Mouse (Mus musculus): ENCODE measurements around the gene Olfr994. TPM values are rescaled to one million over a fixed set of nuclear protein-coding genes. Genes with fewer than 3 reads are reported as not detected.

Olfr994 gene
- not detected in 2 replicates for total RNA-seq (2015; ENCODE audit: low replicate concordance)
- total RNA-seq (2017; ENCODE audit: low replicate concordance) = not detected in 2 replicates

- no peak for ATAC-seq (replicated peaks; ENCODE audit: low FRiP score, poor library complexity, severe bottlenecking)
These were observed at the start of gene Olfr994 for GRCm38 (mm10) chr2:85436351-85436750. TSS of gene Olfr994 (minus strand) at chr2:85436451.

DNA sequence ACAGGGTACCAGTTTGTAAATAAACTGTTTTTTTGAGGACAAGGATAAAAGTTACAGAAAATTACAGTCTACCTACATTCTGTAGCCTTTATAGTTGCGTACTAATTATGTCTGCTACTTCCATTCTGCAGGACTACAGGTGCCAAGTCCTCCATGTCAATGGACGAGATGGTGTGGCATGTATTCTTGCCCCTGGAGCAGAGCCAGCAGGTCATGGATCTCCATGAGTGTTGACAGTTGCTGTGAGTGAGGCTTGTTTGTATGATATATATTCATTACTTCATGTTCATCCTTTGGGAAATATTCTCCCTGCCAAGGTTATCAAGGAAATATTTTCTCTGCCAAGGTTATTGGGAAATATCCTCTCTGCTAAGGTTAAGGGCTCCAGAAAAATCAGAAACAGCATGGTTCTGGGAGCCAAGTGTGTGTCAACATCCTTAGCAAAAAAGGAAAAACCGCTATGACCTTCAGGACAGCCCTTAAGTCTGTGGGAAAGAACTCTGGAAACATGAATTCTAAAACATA, 30.6 kb upstream of the Olfr994 start:
- ATAC-seq (replicated peaks; ENCODE audit: low FRiP score, poor library complexity, severe bottlenecking) = no peak

DNA sequence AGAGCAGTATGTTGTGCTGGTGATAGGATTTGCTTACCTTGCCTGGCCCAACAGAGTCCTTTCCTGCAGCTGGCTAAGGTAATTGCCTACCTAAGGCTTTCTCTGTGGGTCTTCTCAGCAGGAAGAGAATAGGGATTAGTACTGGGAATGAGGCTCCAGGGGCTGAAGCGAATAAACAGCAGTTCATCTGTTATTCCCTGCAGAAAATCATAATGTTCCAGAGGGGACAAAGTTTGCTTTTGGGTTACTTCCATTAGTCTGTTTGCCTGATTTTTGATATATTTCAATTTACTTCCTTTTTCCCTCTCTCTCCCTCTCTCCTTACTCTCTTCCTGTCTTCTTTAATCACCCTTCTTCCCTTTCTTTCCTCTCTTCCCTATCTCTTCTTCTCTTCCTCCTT, 7.3 kb upstream of the Olfr994 start, which contains the start of gene Olfr995:
TSS of gene Olfr995 (minus strand) at position 101 of the 400 bp plus-strand sequence.
- no peak for ATAC-seq (replicated peaks; ENCODE audit: low FRiP score, poor library complexity, severe bottlenecking)

DNA sequence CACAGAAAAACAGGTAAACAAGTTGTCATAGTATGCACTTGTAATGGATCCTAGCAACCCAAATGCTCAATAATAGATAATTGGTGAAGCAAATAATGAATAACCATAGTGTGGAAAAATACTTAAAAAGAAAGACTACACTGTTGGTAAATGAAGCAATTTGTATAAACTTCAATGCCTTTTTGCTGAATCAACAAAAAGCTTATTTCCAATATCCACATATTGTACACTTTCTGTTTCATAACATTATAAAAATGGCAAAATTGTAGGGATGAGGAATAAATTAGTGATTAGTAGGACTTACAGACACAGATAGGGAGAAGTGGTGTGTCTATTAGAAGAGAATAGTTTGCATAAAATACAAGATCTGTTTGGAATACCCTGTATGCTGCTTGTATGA, 6.3 kb upstream of the Olfr994 start:
- ATAC-seq (replicated peaks; ENCODE audit: low FRiP score, poor library complexity, severe bottlenecking) = no peak

- ATAC-seq (replicated peaks; ENCODE audit: low FRiP score, poor library complexity, severe bottlenecking) = no peak
These were observed 10.4 kb downstream of the Olfr994 start for GRCm38 (mm10) chr2:85425893-85426292.

DNA sequence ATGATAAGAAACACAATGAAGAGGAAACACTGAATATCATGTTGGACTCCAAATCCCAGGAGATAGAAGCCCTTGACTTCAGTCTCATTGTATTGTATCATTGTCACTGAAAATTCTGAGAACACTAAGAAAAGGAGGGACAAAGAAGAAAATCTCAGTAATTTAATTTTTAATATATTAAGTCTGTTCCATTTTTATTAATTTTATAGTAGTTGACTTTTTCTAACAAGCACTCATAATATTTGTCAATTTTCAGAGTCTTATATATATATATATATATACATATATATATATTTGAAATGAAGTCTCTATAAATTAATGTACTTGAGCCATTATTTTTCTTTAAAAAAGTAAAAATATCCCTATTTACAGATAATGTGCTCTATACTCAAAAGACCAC, 21.5 kb downstream of the Olfr994 start, which contains the start of gene Olfr993:
TSS of gene Olfr993 (minus strand) at position 101 of the 400 bp plus-strand sequence.
- no peak for ATAC-seq (replicated peaks; ENCODE audit: low FRiP score, poor library complexity, severe bottlenecking)

DNA sequence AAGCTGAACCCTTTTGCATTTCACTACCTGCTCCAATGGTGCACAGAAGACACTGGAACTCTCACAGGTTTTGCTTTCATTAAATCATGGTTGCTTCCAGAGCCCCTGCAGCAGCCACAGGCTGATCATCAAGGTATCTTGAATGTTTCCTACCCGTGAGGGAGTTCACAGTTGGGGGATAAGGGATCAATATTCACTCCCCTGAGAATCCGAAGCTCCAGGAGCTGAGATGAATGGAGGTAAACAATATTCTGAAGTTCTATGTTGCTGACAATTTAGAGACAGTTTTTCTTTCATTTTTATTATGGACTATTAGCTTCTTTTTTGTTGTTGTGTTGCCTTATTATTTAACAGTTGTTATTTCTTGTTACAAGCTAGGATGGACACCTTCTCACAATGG, 26.9 kb downstream of the Olfr994 start, which contains the start of gene Olfr992:
TSS of gene Olfr992 (minus strand) at position 101 of the 400 bp plus-strand sequence.
- no peak for ATAC-seq (replicated peaks; ENCODE audit: low FRiP score, poor library complexity, severe bottlenecking)

Other genes starting within 250 kb of the Olfr994 start
- gene Lrrc55, start 239.3 kb downstream of the Olfr994 start, total RNA-seq (2015; ENCODE audit: low replicate concordance) = not detected in 2 replicates
- 0.28 TPM in 1 of 2 replicates, not detected in the other for gene Lrrc55, start 239.3 kb downstream of the Olfr994 start, total RNA-seq (2017; ENCODE audit: low replicate concordance)
- gene Olfr987, start 97.1 kb downstream of the Olfr994 start, total RNA-seq (2015; ENCODE audit: low replicate concordance) = not detected in 2 replicates
- gene Olfr987, start 97.1 kb downstream of the Olfr994 start, total RNA-seq (2017; ENCODE audit: low replicate concordance) = not detected in 2 replicates
- not detected in 2 replicates for gene Olfr988, start 73.2 kb downstream of the Olfr994 start, total RNA-seq (2015; ENCODE audit: low replicate concordance)
- gene Olfr988, start 73.2 kb downstream of the Olfr994 start, total RNA-seq (2017; ENCODE audit: low replicate concordance) = not detected in 2 replicates
- not detected in 2 replicates for gene Olfr992, start 27.0 kb downstream of the Olfr994 start, total RNA-seq (2015; ENCODE audit: low replicate concordance)
- gene Olfr992, start 27.0 kb downstream of the Olfr994 start, total RNA-seq (2017; ENCODE audit: low replicate concordance) = not detected in 2 replicates
- not detected in 2 replicates for gene Olfr993, start 21.6 kb downstream of the Olfr994 start, total RNA-seq (2015; ENCODE audit: low replicate concordance)
- gene Olfr993, start 21.6 kb downstream of the Olfr994 start, total RNA-seq (2017; ENCODE audit: low replicate concordance) = not detected in 2 replicates
- gene Olfr995, start 7.2 kb upstream of the Olfr994 start, total RNA-seq (2015; ENCODE audit: low replicate concordance) = not detected in 2 replicates
- 2.5 TPM in 1 of 2 replicates, not detected in the other for gene Olfr995, start 7.2 kb upstream of the Olfr994 start, total RNA-seq (2017; ENCODE audit: low replicate concordance)
- not detected in 2 replicates for gene 4833423E24Rik, start 82.6 kb upstream of the Olfr994 start, total RNA-seq (2015; ENCODE audit: low replicate concordance)
- gene 4833423E24Rik, start 82.6 kb upstream of the Olfr994 start, total RNA-seq (2017; ENCODE audit: low replicate concordance) = not detected in 2 replicates
- not detected in 2 replicates for gene Olfr996, start 142.8 kb upstream of the Olfr994 start, total RNA-seq (2015; ENCODE audit: low replicate concordance)
- gene Olfr996, start 142.8 kb upstream of the Olfr994 start, total RNA-seq (2017; ENCODE audit: low replicate concordance) = not detected in 2 replicates
- gene Olfr998, start 152.5 kb upstream of the Olfr994 start, total RNA-seq (2015; ENCODE audit: low replicate concordance) = not detected in 2 replicates
- not detected in 2 replicates for gene Olfr998, start 152.5 kb upstream of the Olfr994 start, total RNA-seq (2017; ENCODE audit: low replicate concordance)
- not detected in 2 replicates for gene Olfr1000, start 175.5 kb upstream of the Olfr994 start, total RNA-seq (2015; ENCODE audit: low replicate concordance)
- gene Olfr1000, start 175.5 kb upstream of the Olfr994 start, total RNA-seq (2017; ENCODE audit: low replicate concordance) = not detected in 2 replicates
- gene Olfr1002, start 214.3 kb upstream of the Olfr994 start, total RNA-seq (2015; ENCODE audit: low replicate concordance) = not detected in 2 replicates
- not detected in 2 replicates for gene Olfr1002, start 214.3 kb upstream of the Olfr994 start, total RNA-seq (2017; ENCODE audit: low replicate concordance)
- gene Olfr154, start 228.0 kb upstream of the Olfr994 start, total RNA-seq (2015; ENCODE audit: low replicate concordance) = not detected in 2 replicates
- gene Olfr154, start 228.0 kb upstream of the Olfr994 start, total RNA-seq (2017; ENCODE audit: low replicate concordance) = not detected in 2 replicates
- not detected in 2 replicates for gene Olfr1006, start 242.3 kb upstream of the Olfr994 start, total RNA-seq (2015; ENCODE audit: low replicate concordance)
- gene Olfr1006, start 242.3 kb upstream of the Olfr994 start, total RNA-seq (2017; ENCODE audit: low replicate concordance) = not detected in 2 replicates